Mouse (Mus musculus): Measurements from ENCODE around the gene G6pc3. TPM values are rescaled to one million over a fixed set of nuclear protein-coding genes. Genes with fewer than 3 reads are reported as not detected.
A peak's percentile ranks its signal among the peaks of the same experiment; 100 is the strongest.

G6pc3 gene
- polyA plus RNA-seq, 1 experiment: 40.0 TPM

- Histone ChIP-seq H3K4me1 (ENCODE audit: control insufficient read depth, insufficient read depth, low read length) (0 out of 2 replicates have a peak, but pooled peaks cover 3% of the 10 kb centered on the region), H3K27ac (ENCODE audit: insufficient read depth, low read length) (peak within 1 kb of the TSS; percentile 69), H3K4me3 (ENCODE audit: insufficient read depth, low read length) (peak within 1 kb of the TSS; percentile 96)
- TF ChIP-seq CTCF (IDR thresholded peaks at IDR 0.05; ENCODE audit: borderline replicate concordance, insufficient read depth, low read length) (no peak), POLR2A (IDR thresholded peaks at IDR 0.05; ENCODE audit: low read depth, low read length) (peak; percentile 73)
These were observed 4.5 kb upstream of the G6pc3 start, which contains the start of gene Lsm12 for GRCm38 (mm10) chr11:102184646-102185495. Lsm12 (minus strand) TSS chr11:102185296.

GRCm38 (mm10) chr11:102185677-102186076 is 3.7 kb upstream of the G6pc3 start:
- no peak for TF ChIP-seq CTCF (IDR thresholded peaks at IDR 0.05; ENCODE audit: borderline replicate concordance, insufficient read depth, low read length)
- no peak for TF ChIP-seq POLR2A (IDR thresholded peaks at IDR 0.05; ENCODE audit: low read depth, low read length)
- H3K4me1 ChIP-seq (ENCODE audit: control insufficient read depth, insufficient read depth, low read length): peaks cover 3% of the 10 kb centered on the region; the same call in 1 of the 2 replicates
- H3K27ac ChIP-seq (ENCODE audit: insufficient read depth, low read length): no peak overlapping the region
- no peak overlapping the region for H3K4me3 ChIP-seq (ENCODE audit: insufficient read depth, low read length)

- no peak for TF ChIP-seq CTCF (IDR thresholded peaks at IDR 0.05; ENCODE audit: borderline replicate concordance, insufficient read depth, low read length)
- Histone ChIP-seq H3K4me1 (ENCODE audit: control insufficient read depth, insufficient read depth, low read length) (peaks cover 3% of the 10 kb centered on the region; the same call in 1 of the 2 replicates), H3K27ac (ENCODE audit: insufficient read depth, low read length) (no peak overlapping the region), H3K4me3 (ENCODE audit: insufficient read depth, low read length) (no peak overlapping the region)
These were observed 3.2 kb upstream of the G6pc3 start for GRCm38 (mm10) chr11:102186235-102186634.

- Histone ChIP-seq H3K27ac (ENCODE audit: insufficient read depth, low read length) (0 out of 2 replicates have a peak overlapping the region, but pooled peaks have one; percentile 30), H3K4me1 (ENCODE audit: control insufficient read depth, insufficient read depth, low read length) (peaks cover 3% of the 10 kb centered on the region; the same call in 1 of the 2 replicates), H3K4me3 (ENCODE audit: insufficient read depth, low read length) (peak overlapping the region; percentile 11)
- no peak for TF ChIP-seq CTCF (IDR thresholded peaks at IDR 0.05; ENCODE audit: borderline replicate concordance, insufficient read depth, low read length)
- no peak for TF ChIP-seq POLR2A (IDR thresholded peaks at IDR 0.05; ENCODE audit: low read depth, low read length)
These were observed 440 bp upstream of the G6pc3 start for GRCm38 (mm10) chr11:102188980-102189379.

- Histone ChIP-seq H3K27ac (ENCODE audit: insufficient read depth, low read length) (0 out of 2 replicates have a peak overlapping the region, but pooled peaks have one; percentile 73), H3K4me3 (ENCODE audit: insufficient read depth, low read length) (peak overlapping the region; percentile 14; the same call in 1 of the 2 replicates)
These were observed 1.4 kb downstream of the G6pc3 start for GRCm38 (mm10) chr11:102190848-102191247.

GRCm38 (mm10) chr11:102193657-102194440 is 4.4 kb downstream of the G6pc3 start:
- TF ChIP-seq CTCF (IDR thresholded peaks at IDR 0.05; ENCODE audit: borderline replicate concordance, insufficient read depth, low read length) (no peak), POLR2A (IDR thresholded peaks at IDR 0.05; ENCODE audit: low read depth, low read length) (no peak)
- Histone ChIP-seq H3K4me1 (ENCODE audit: control insufficient read depth, insufficient read depth, low read length) (peaks cover 3% of the 10 kb centered on the region; the same call in 1 of the 2 replicates), H3K27ac (ENCODE audit: insufficient read depth, low read length) (no peak overlapping the region)

More at GRCm38 (mm10) chr11:102190848-102191247, 1.4 kb downstream of the G6pc3 start:
- peaks cover 3% of the 10 kb centered on the region; the same call in 1 of the 2 replicates for H3K4me1 ChIP-seq (ENCODE audit: control insufficient read depth, insufficient read depth, low read length)
- no peak for TF ChIP-seq CTCF (IDR thresholded peaks at IDR 0.05; ENCODE audit: borderline replicate concordance, insufficient read depth, low read length)
- no peak for TF ChIP-seq POLR2A (IDR thresholded peaks at IDR 0.05; ENCODE audit: low read depth, low read length)

GRCm38 (mm10) chr11:102196018-102196797 is 6.8 kb downstream of the G6pc3 start:
- no peak overlapping the region for H3K27ac ChIP-seq (ENCODE audit: insufficient read depth, low read length)
- no peak for TF ChIP-seq CTCF (IDR thresholded peaks at IDR 0.05; ENCODE audit: borderline replicate concordance, insufficient read depth, low read length)
- TF ChIP-seq POLR2A (IDR thresholded peaks at IDR 0.05; ENCODE audit: low read depth, low read length): no peak
- H3K4me1 ChIP-seq (ENCODE audit: control insufficient read depth, insufficient read depth, low read length): no peaks in the 10 kb centered on the region
- H3K4me3 ChIP-seq (ENCODE audit: insufficient read depth, low read length): no peak overlapping the region

More at GRCm38 (mm10) chr11:102193657-102194440, 4.4 kb downstream of the G6pc3 start:
- no peak overlapping the region for H3K4me3 ChIP-seq (ENCODE audit: insufficient read depth, low read length)

DNA sequence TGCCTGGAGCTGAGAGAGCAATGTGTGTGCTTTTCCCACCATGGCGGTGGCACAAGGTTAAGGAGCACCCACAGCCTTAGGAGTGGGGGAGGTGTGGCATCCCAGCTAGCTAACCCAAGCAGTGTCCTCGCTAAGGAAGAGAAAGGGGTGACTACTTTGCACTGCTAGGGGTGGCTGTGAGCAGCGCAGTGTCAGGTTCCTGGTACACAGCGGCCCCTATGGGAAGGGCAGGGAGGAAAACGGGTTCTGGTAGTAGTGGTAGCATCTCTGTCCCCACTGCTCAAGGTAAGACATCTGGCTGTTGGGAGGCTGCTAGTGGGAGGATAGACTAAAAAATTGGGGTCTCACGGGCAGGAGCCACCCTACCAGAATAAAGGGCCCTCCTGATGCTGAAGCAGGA is 8.8 kb downstream of the G6pc3 start:
- Histone ChIP-seq H3K4me3 (ENCODE audit: insufficient read depth, low read length) (no peak overlapping the region), H3K4me1 (ENCODE audit: control insufficient read depth, insufficient read depth, low read length) (peaks cover 6% of the 10 kb centered on the region), H3K27ac (ENCODE audit: insufficient read depth, low read length) (no peak overlapping the region)
- TF ChIP-seq POLR2A (IDR thresholded peaks at IDR 0.05; ENCODE audit: low read depth, low read length) (no peak), CTCF (IDR thresholded peaks at IDR 0.05; ENCODE audit: borderline replicate concordance, insufficient read depth, low read length) (0 out of 2 replicates have a peak, but pooled peaks have one; percentile 11)

- no peak for TF ChIP-seq POLR2A (IDR thresholded peaks at IDR 0.05; ENCODE audit: low read depth, low read length)
- TF ChIP-seq CTCF (IDR thresholded peaks at IDR 0.05; ENCODE audit: borderline replicate concordance, insufficient read depth, low read length): no peak
- H3K4me3 ChIP-seq (ENCODE audit: insufficient read depth, low read length): no peak overlapping the region
- H3K4me1 ChIP-seq (ENCODE audit: control insufficient read depth, insufficient read depth, low read length): peaks cover 6% of the 10 kb centered on the region
- no peak overlapping the region for H3K27ac ChIP-seq (ENCODE audit: insufficient read depth, low read length)
These were observed 10.4 kb downstream of the G6pc3 start for GRCm38 (mm10) chr11:102199856-102200255.
